Mouse (Mus musculus): ENCODE measurements at regions not wholly inside any gene's neighbourhood (a gene's known extent, or its start where the extent isn't known, plus 50 kb on each side); places are given as distances from the start of the nearest gene placed in this dataset.

DNA sequence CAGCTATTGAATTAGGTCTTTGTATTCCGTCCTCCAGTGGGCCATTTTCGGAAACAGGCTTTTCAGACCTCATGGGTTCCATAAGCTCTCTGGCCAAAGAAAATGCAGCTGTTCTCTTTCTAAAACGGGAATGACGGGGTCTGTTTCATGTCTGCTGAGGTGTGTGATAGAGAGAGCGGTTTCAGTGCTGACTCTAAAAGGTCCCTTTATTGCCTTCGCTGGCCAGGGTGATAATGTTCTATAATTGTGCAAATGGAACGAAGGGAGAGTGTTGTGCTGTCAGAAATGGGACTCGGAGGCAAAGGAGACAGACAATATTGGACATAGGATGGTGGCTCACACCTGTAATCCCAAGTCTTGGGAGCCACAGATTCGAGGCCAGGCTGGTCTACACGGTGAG, 53.5 kb upstream of the Osbpl8 start:
- no peak for DNase-seq (ENCODE audit: low read depth, low spot score)

DNA sequence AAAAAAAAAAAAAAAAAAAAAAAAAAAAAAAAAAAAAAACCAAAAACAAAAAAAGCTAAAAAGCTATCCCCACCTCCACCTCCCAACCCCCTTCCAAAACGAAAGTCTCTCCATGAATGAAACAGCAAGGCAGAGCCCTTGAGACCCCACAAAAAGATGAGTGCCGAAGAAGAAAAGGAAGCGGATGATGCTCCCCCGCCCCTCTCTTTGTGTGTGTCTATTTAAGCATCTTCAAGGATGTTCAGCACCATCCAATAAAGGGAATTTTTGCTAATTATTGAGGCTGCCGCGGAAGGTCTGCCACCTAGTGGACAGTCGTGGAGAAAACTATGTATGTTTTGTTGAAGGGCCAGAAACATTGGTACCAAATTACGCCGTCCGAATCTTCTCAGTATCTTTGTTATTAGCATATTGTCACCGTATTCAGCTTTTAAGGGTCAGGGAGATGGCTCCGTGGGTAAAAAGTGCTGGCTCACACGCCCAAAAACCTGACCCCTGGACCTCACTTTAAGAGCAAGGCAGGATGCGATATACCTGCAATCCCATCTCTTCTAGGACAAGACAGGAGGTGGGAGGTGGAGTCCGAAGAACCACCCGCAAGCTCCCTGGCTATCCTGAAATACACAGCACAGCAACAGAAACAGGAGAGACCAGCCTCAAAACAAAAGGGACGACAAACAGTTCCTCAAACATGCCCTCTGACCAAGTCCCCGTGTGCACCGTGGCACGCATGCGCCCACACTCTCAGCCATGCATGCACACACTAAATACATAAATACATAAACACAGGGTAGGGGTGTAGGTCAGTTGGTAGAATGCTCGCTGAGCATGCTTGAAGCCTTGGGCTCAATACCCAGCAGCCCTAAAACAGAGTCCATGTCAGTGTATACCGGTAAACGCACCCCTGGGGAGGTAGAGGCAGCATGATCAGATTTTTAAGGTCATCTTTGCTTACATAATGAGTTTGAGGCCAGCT, 55.6 kb upstream of the Osbpl8 start:
- peak; percentile 65 for DNase-seq (ENCODE audit: low read depth, low spot score)

DNA sequence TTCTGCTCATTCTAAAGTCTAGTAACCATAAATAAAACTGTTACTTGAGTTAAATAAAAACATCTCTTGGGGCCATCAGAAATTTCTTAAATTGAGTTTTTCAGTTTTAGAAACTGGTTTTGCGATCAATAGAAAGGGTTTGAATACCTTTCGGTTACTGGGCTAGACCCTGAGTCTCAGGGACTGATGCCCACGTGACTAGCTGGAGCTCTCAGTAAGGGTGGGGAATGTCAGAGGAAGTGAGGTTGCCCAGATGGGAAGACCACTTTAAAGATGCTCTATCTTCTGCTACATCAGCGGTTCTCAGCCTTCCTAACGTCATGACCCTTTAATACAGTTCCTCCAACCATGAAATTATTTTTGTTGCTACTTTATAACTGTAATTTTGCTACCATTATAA, 56.7 kb upstream of the Osbpl8 start:
- no peak for DNase-seq (ENCODE audit: low read depth, low spot score)

DNA sequence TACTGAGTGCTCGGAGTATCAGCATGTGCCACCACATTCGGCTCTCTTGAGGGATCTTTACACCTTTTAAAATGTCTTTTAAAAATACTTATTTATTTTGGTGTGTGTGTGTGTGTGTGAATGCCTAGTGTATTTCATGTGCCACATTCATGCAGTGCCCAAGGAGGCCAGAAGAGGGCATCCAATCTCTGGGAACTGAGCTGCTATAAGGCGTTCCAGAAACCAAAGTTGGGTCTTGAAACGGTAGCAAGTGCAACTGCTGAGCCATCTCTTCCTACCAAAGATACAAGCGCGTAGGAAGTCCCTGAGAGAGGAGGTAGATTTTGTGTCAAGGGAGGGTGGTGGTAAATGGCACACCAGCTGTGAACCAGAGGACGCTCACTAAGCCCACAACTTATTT, 57.2 kb upstream of the Osbpl8 start:
- DNase-seq (ENCODE audit: low read depth, low spot score), result peak; percentile 37

DNA sequence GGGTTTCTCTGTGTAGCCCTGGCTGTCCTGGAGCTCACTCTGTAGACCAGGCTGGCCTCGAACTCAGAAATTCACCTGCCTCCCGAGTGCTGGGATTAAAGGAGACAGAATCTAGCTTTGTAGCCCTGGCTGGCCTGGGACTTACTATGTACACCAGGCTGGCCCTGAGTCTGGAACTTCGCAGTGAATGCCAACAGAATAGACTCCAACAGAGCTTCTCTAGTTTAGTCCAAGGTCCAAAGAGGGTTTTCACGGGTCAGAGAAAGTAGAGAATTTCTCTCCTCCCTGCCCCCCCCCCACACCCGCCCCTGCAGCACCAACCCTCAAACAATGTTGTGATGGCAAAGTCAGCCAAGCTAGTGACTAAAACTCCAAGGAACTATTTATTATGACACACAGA, 58.1 kb upstream of the Osbpl8 start:
- DNase-seq (ENCODE audit: low read depth, low spot score), result no peak

DNA sequence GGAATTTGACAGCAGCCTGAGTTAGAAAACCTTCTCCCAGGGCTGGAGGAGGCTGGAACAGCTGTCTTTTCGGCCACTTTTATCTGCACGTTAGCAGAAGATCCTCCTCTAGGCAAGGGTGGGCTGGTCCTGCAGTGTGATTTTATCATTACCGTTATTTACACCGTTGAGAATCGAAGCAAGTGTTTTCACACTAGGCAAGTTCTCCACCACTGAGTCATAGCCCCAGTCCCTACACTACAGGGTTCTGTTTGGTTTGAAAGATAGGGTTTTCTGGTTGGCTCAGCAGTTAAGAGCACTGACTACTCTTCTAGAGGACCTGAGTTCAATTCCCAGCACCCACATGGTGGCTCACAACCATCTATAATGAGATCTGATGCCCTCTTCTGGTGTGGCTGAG, 58.9 kb upstream of the Osbpl8 start:
- DNase-seq (ENCODE audit: low read depth, low spot score), result no peak

DNA sequence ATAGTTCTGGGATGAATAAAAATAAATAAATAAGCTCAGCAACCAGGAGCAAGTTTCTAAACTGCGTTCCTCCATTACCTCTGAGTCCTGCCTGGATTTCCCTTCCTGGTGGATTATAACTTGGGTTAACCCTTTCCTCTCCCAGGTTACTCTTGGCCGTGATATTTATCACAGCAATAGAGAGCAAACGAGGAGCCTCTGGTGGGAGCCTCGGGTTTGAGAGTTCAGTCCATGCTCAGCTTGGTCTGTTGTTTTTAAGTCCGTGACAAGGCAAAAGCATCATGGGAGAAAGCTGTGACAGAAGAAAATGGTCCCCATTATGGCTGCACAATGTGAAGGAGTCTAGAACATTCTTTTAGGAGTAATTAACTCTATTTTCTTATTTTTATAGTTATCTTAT, 61.0 kb upstream of the Osbpl8 start:
- no peak for DNase-seq (ENCODE audit: low read depth, low spot score)

DNA sequence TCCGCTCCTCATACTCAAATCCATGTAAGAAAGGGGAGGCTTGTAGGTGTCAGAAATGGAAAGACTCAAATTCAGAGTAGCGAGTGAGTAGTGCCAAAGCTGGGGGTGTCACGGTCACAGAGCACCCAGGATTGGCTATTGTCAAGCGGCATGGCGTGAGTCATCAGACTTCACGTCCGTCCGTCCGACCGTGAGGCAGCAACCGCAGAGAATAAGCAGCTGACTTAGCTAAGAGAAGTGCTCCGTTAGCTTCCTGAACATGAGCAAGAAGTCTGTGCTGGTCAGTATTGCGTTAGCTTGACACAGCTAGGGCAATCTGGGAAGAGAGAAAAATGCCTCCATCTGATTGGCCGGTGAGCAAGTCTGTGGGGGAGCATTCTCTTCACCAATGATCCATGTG, 61.5 kb upstream of the Osbpl8 start:
- DNase-seq (ENCODE audit: low read depth, low spot score), result no peak

DNA sequence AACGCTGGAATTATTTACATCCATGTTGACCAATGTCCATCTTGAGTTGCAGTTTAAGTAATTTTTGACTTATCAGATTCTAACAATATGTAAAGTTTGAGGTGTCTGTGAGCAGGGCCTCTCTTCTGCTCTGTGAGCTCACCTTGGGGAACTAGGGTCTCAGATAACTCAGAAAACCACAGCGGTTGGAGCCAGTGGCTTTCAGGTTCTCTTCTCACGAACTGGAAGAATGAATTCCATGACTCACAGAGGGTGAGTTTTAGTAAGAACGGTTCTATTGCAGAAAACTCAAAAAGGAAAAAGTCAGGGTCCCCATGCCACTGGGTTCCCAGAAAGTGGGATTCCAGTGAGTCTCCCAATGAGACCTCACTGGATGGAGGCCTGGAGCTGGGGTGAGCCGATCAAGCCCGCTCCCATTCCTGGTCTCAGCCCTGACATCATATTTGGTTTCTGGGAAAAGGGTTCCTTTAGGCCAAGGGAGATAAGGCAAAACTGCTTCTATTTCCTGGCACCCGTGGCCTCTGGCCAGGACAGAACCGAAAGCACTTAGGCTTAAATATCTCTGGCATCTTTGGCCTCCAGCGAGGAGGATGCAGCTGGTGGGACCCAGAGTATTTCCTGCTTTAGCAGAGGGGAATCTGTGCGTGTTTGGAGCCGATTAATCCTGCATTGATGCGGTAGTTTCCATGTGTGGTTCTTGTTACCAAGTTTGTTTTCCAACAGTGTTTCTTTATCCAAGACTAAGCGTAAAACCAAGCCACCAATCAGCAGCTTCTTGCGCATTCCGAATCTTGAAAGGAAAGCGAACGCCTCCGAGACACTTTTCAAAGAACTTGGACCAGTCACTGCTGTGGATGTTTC, 62.4 kb upstream of the Osbpl8 start:
- DNase-seq (ENCODE audit: low read depth, low spot score), result no peak

DNA sequence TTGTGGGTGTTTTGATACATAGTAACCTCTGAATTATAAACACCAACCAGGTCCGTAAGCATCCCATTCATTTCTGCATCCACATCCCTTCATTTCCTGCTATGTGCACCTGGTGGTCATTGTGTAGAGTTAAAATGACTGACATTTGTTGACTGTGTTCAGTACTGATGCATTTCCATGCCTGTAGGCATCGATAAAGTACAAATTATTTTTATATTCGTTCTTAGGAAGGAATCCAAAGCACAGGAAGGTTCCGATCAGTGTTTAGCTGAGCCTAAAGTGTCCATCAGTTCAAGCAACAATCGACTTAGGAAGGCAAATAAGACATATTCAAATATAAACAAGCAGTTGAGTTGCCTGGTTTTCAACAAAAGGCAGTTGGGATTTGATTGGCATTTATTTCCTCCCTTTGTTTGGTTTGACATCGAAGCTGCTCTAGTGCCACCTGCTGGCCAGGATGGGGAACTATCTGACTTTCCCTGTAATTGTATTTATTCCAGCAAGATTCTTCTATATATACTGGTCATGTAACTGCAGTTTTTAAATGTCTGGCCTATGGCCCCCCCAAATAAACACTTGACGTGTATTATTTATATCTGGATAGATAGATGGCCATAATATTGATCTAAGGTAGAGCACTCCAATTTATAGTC, 64.6 kb upstream of the Osbpl8 start:
- peak; percentile 83 for DNase-seq (ENCODE audit: low read depth, low spot score)

DNA sequence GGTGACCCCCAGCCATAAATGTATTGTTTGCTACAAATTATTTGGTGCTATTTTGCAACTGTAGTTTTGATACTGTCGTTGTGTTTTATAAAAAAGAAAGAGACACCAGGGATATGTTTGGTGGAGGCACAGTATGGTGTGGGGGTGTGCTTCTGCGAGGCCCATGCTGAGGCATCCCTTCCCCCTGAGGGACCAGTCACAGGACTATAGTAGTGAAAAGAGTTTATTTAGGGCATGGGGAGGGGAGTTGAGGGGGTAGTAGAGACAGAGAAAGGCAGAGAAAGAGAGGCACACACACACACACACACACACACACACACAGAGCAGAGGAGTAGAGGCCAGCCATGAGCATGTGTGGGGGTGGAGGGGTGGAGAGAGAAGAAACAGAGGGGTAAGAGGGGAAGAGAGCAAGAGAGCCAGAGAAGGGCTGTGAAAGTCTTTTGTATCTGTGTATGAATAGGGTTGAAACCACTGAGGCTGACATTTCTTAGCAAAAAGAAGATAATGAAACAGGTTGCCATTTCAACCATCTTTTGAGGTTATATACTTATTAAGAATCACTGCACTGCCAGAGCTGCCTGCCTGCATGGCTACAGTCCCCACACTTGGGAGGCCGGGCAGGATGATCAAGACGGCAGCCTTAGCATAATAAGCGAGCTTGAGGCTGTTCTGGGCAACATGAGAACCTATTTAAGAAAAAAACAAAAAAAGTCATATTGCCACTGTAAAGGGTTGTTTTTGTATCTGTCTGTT, 65.3 kb upstream of the Osbpl8 start:
- no peak for DNase-seq (ENCODE audit: low read depth, low spot score)

DNA sequence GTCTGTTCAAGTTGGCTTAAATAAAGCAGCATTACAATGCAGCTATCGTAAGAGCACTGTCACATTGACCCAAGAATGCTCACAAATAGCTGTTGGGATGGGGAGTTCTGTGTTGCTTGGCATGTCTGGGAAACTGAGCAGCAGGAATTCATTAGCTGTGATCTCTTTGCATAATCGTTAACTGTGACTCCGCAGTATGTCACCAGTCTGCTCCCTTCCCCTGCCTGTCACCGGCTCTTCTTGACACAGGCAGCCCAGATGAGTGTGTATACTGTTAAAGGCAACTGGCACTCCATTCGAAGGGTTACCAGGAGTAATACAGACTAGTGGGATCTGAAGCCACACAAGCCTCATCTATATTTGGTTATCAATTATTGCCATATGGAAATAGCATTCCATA, 67.3 kb upstream of the Osbpl8 start:
- DNase-seq (ENCODE audit: low read depth, low spot score), result no peak

DNA sequence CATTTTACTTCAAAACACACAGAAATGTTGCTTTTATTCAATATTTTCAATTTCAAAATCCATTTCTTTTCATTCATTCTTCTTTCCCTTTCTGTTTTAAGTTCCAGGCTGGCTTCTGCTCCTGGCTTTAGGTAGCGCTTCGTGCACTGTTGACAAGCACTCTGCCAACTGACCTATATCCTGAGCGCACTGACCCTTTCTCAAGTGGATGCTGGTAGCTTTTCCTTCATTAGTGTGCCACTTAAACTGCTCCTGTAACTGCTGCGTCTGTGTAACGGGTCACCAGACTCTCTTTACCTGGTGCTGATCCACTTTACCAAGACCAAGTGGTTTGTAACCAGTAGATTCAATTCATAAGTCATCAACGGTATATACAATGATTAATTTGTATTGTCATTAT, 67.7 kb upstream of the Osbpl8 start:
- no peak for DNase-seq (ENCODE audit: low read depth, low spot score)

DNA sequence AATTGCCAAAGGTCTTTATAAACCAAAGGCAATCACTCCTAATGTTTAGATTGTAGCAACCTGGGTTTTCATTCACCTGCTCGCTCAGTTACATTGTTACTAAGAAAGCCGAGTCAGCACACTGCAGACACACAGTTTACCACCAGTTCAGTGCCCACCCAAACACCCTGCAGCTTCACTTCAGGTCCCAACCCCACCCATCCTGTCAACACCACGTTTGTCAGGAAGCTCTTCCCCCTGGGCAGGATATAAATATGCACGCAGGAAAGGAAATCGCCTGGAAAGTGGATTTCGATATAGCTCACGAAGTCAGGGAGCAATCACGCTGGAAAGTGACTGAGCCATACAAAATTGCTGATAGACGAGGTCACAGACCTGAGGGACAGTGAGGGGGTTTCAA, 70.1 kb upstream of the Osbpl8 start:
- DNase-seq (ENCODE audit: low read depth, low spot score), result no peak

DNA sequence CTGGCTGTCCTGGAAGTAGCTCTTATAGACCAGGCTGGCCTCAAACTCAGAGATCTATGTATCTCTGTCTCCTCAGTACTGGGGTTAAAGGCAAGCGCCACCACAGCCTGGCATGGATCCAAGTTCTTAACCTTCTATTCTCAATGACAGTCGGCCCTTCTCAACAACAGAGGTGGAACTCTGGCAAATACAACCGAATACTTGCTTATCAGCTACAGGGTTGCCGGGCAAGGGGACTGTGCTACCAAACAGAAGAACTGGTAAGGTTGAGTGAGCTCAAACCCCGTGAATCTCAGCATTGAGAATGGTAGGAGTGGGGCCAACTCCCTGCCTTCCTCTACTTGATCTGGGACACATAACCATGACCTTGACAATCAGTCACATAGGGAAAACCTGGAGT, 75.2 kb upstream of the Osbpl8 start:
- DNase-seq (ENCODE audit: low read depth, low spot score), result no peak

DNA sequence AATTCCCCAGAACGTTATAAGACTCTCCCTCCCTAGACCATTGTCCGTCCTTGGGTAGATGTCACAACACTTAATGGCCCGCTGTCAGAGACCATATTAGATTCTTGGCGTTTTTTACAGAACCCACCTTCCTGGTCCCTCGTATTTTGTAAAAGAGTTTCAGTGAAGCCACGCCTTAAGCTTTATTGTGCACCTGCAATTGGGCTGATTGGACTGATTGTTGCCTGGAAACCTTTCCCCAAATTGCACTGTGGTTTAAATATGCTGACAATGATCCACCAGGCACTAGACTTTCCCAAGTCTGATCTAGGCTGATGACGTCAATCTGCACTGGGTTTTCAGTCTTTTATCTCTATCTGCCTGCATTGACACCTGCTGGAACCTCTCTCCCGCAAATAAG, 75.6 kb upstream of the Zdhhc17 start:
- no peak for DNase-seq (ENCODE audit: low read depth, low spot score)

DNA sequence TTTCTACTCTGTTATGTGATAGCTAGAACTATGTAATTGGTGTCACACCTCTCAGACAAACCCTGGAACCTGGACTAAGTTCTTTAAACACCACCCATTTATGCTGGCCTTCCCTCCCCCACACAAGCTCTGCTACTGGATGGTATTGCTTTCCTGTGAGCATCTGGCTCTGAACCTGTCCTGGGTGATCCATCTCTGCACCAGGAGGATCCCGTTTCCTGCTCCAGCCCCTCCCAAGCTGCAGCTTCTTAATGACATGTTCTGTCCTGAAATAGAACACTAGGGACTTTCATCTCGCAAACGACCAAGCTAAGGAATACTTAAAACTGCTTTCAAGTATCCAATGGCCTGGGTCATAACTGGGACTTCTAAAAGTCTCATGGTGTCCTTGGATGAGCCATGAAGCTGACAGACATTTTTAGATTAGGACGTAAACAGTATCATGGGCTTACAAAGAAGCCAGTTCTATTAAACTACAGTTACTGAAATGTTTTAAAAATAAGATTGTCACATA, 74.4 kb upstream of the Zdhhc17 start:
- no peak for DNase-seq (ENCODE audit: low read depth, low spot score)

DNA sequence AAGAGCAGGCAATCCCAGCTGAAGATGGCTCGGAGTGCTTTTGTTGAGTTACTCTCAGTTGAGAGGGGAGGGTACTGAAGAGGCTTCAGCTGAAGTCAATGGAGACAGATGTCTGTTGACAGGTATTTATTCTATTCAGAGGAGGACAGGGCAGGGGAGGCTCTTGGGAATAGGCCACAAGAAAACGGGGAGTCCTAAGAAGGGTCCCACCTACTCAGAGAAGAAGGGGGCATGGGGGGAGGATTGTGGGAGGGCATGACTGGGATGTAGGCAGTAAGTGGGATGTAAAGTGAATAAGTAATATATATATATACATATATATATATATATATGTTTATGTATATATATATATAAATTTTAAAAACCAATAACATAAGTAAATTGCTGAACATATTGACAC, 73.9 kb upstream of the Zdhhc17 start:
- no peak for DNase-seq (ENCODE audit: low read depth, low spot score)

DNA sequence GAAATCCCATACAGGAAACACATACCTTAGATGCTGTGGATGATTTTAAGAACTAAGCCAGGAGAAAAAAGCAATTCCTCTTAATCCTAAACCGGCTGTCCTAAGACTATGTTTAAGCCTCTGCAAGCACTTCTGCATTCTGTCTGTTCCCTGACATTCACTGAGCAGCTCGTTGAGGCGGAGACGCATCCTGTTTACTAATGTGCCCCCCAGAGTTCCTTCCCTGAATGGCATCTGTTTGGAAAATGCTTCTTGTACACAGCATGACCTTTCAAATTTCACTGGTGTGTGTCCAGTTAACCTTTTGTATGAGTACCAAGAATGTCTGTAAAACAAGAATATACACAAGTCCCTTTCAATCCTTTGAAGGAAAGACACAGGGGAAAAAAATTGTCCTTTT, 73.4 kb upstream of the Zdhhc17 start:
- DNase-seq (ENCODE audit: low read depth, low spot score), result no peak

DNA sequence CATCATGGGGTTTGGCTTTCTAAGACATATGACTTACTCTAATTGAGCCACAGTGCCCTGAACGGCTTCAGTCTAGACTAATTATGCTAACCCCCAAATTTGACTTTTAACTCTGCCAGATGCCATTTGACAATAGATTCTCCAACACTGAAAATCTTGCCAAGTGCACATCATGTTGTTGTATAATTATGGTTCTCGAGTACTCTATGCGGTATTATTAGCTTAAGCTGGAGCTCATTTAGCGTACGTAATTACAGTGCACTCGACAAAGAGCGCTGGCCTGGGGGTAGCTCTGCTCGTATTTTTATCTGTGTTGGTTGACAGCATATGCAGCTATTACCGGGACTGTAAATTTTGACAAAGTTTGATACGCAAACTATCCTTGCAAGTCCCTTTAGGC, 70.4 kb upstream of the Zdhhc17 start:
- no peak for DNase-seq (ENCODE audit: low read depth, low spot score)

DNA sequence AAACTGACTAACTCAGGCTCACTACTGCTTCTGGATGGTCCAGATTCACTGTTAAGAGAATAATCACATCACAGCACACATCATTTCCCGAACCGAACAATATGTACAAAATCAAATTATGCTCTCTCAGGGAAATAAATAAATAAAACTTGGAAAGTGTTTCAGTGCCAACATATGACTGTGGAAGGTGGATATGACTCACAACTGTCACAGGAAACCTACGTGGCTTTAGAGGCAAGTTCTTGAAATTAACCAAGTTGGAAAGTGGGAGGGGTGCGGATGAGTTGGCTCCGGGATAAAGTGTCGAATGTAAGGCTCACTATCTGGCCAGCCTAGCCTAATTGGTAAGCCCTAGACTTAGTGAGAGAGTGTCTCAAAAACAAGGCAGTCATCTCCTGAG, 69.1 kb upstream of the Zdhhc17 start:
- no peak for DNase-seq (ENCODE audit: low read depth, low spot score)
